Mouse (Mus musculus): ENCODE results near the gene Olfr310. TPM values are rescaled to one million over a fixed set of nuclear protein-coding genes. Genes with fewer than 3 reads are reported as not detected.

The Olfr310 gene
- polyA plus RNA-seq (2015; fragmentation: Nextera tagmentation; extraction: Ambion mirVana): not detected in 2 replicates

DNA sequence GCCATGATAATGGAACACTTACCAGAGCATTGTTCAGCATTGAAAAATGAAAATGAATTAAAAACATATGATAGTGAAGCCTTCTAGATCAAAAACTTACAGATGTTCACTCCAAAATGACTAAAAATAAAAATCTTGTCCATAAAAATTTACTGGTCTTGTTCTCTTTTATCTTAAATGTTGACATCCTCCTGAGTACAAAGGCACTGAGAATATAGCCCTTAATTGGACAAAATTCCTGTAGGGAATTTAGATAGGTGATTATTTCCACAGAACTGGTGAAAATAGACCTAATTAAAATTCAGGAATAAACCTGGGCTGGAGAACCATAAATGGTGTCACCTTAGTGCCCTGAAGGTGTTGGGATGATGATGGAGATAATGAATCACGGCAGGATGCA lies at the start of gene Olfr310:
TSS of gene Olfr310 (minus strand) at position 101 of the 400 bp plus-strand sequence.
- Histone ChIP-seq H3K4me3 (no peak within 1 kb of the TSS), H3K27me3 (replicated peaks) (no peaks in the 10 kb centered on the region), H3K36me3 (no peaks in the 10 kb centered on the region), H3K9ac (no peak within 1 kb of the TSS), H3K27ac (replicated peaks) (no peak within 1 kb of the TSS), H3K9me3 (no peaks in the 10 kb centered on the region), H3K4me1 (no peaks in the 10 kb centered on the region), H3K4me2 (no peak within 1 kb of the TSS)
- WGBS: 44% methylated on average over 1 of the region's 1 CpGs
- ATAC-seq (ENCODE audit: extremely low read depth, insufficient number of reproducible peaks, low FRiP score, low TSS enrichment): no peak

DNA sequence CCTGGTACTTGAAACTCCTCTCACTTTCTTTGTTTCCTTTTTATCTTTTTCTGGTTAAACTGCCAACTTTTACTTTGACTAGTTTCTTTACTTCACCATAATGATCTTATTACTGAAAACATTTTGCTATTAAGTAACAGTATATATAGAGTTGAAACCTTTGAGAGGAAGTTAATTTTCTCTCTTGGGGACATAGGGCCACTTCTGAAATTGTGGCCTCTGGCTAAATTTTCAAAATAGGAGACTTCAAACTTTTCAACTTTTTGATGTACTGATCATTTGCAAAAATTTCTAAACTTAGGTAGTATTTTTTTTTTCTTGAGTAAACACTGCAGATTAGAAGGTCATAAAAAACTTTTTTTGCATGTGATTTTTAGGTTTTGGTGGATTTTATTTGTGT lies 48.6 kb upstream of the Olfr310 start, which contains the start of gene Olfr308:
TSS of gene Olfr308 (minus strand) at position 101 of the 400 bp plus-strand sequence.
- no peaks in the 10 kb centered on the region for H3K9me3 ChIP-seq
- no peaks in the 10 kb centered on the region for H3K36me3 ChIP-seq
- H3K4me2 ChIP-seq: no peak within 1 kb of the TSS
- no peak within 1 kb of the TSS for H3K27ac ChIP-seq (replicated peaks)
- no peak for ATAC-seq (ENCODE audit: extremely low read depth, insufficient number of reproducible peaks, low FRiP score, low TSS enrichment)
- H3K4me3 ChIP-seq: no peak within 1 kb of the TSS
- H3K4me1 ChIP-seq: no peaks in the 10 kb centered on the region
- H3K27me3 ChIP-seq (replicated peaks): no peaks in the 10 kb centered on the region
- no peak within 1 kb of the TSS for H3K9ac ChIP-seq

DNA sequence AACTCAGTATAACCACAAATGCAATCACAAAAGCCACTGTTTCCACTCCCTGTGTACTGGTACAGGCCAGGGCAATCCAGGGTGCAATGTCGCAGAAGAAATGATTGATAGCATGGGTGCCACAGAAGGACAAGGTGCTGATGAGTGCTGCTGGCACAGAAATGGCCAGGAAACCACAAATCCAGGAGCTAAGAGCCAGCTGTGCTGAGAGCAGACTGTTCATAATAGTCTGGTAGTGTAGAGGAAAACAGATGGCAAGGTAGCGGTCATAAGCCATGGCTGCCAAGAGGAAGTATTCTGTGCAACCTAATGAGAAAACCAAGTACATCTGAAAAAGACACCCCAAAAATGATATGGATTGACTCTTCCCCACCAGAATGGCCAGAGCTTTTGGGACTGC lies 44.4 kb upstream of the Olfr310 start:
- Histone ChIP-seq H3K4me1 (no peaks in the 10 kb centered on the region), H3K9ac (no peak overlapping the region), H3K27ac (replicated peaks) (no peak overlapping the region), H3K4me3 (no peak overlapping the region), H3K36me3 (no peaks in the 10 kb centered on the region), H3K4me2 (no peak overlapping the region), H3K27me3 (replicated peaks) (no peaks in the 10 kb centered on the region), H3K9me3 (no peaks in the 10 kb centered on the region)
- 74% methylated on average over 2 of the region's 2 CpGs for WGBS
- no peak for ATAC-seq (ENCODE audit: extremely low read depth, insufficient number of reproducible peaks, low FRiP score, low TSS enrichment)

DNA sequence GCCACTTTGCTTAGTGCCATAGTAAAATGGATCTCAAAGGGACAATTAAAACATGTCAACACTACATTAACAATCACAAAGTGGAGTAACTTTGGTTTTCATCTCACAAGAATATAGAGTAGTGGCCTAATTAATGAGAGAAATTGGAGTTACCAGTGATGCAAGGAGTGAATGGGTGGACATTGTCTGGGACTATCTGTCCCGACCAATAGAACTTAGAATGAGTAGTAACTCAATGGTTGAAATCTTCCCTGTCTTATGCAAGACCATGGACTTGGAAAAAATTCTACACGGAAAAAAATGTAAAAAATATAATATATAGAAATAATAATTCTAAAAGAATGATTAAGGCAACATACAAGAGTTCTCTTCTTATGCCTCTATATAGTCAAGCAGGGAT lies 36.6 kb upstream of the Olfr310 start, which contains the start of gene Olfr309:
TSS of gene Olfr309 (minus strand) at position 101 of the 400 bp plus-strand sequence.
- no peaks in the 10 kb centered on the region for H3K36me3 ChIP-seq
- no peaks in the 10 kb centered on the region for H3K4me1 ChIP-seq
- H3K4me3 ChIP-seq: no peak within 1 kb of the TSS
- no peak within 1 kb of the TSS for H3K4me2 ChIP-seq
- no peak within 1 kb of the TSS for H3K27ac ChIP-seq (replicated peaks)
- 50% methylated on average over 2 of the region's 2 CpGs for WGBS
- ATAC-seq (ENCODE audit: extremely low read depth, insufficient number of reproducible peaks, low FRiP score, low TSS enrichment): no peak
- H3K9ac ChIP-seq: no peak within 1 kb of the TSS
- H3K9me3 ChIP-seq: no peaks in the 10 kb centered on the region
- H3K27me3 ChIP-seq (replicated peaks): no peaks in the 10 kb centered on the region

DNA sequence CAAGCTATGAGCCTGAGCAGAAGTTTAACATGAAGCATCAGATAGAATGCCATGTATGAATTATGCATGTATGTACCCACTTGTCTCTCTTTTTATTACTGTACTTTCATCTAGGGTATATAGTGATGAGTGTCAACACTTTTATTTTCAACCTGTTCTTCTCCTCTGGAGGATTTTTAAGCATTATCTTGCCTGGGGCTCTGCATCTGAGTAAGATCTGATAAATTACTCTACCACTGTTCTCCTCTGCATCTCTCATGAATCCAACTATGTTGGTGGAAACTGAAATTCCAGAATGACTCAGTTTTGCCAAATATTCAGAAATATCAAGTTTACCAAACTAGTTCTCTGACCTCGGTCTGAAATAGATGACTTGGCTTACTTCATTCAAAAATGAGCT lies 30.8 kb downstream of the Olfr310 start, which contains the start of gene Vmn2r76:
TSS of gene Vmn2r76 (minus strand) at position 101 of the 400 bp plus-strand sequence.
- Histone ChIP-seq H3K4me1 (no peaks in the 10 kb centered on the region), H3K27me3 (replicated peaks) (no peaks in the 10 kb centered on the region), H3K9ac (no peak within 1 kb of the TSS), H3K27ac (replicated peaks) (no peak within 1 kb of the TSS), H3K4me3 (no peak within 1 kb of the TSS), H3K9me3 (no peaks in the 10 kb centered on the region; the same call in 1 of the 2 replicates), H3K4me2 (no peak within 1 kb of the TSS), H3K36me3 (no peaks in the 10 kb centered on the region)
- 60% methylated on average over 1 of the region's 1 CpGs for WGBS
- ATAC-seq (ENCODE audit: extremely low read depth, insufficient number of reproducible peaks, low FRiP score, low TSS enrichment): no peak

Small RNA genes lying within 50 kb of the gene (microRNA-seq; reads per million reads assigned to microRNA genes)
- not detected for gene Gm23192

Other genes starting within 250 kb of the Olfr310 start
- gene Vmn2r75, start 105.4 kb downstream of the Olfr310 start, polyA plus RNA-seq (2015; fragmentation: Nextera tagmentation; extraction: Ambion mirVana): not detected in 2 replicates
- not detected in 2 replicates for gene Vmn2r76, start 30.9 kb downstream of the Olfr310 start, polyA plus RNA-seq (2015; fragmentation: Nextera tagmentation; extraction: Ambion mirVana)
- not detected in 2 replicates for gene Olfr309, start 36.5 kb upstream of the Olfr310 start, polyA plus RNA-seq (2015; fragmentation: Nextera tagmentation; extraction: Ambion mirVana)
- not detected in 2 replicates for gene Olfr308, start 48.5 kb upstream of the Olfr310 start, polyA plus RNA-seq (2015; fragmentation: Nextera tagmentation; extraction: Ambion mirVana)
- gene Olfr307, start 60.4 kb upstream of the Olfr310 start, polyA plus RNA-seq (2015; fragmentation: Nextera tagmentation; extraction: Ambion mirVana): not detected in 2 replicates
- not detected in 2 replicates for gene Olfr305, start 89.8 kb upstream of the Olfr310 start, polyA plus RNA-seq (2015; fragmentation: Nextera tagmentation; extraction: Ambion mirVana)
- gene Olfr304, start 109.5 kb upstream of the Olfr310 start, polyA plus RNA-seq (2015; fragmentation: Nextera tagmentation; extraction: Ambion mirVana): not detected in 2 replicates
- not detected in 2 replicates for gene Olfr303, start 120.6 kb upstream of the Olfr310 start, polyA plus RNA-seq (2015; fragmentation: Nextera tagmentation; extraction: Ambion mirVana)
- gene Olfr301, start 126.7 kb upstream of the Olfr310 start, polyA plus RNA-seq (2015; fragmentation: Nextera tagmentation; extraction: Ambion mirVana): not detected in 2 replicates
- not detected in 2 replicates for gene Olfr299, start 182.7 kb upstream of the Olfr310 start, polyA plus RNA-seq (2015; fragmentation: Nextera tagmentation; extraction: Ambion mirVana)
- not detected in 2 replicates for gene Olfr298, start 215.3 kb upstream of the Olfr310 start, polyA plus RNA-seq (2015; fragmentation: Nextera tagmentation; extraction: Ambion mirVana)
- gene Olfr297, start 242.8 kb upstream of the Olfr310 start, polyA plus RNA-seq (2015; fragmentation: Nextera tagmentation; extraction: Ambion mirVana): not detected in 2 replicates

Measured in heart, embryonic 13.5 days (tissue).